Mouse (Mus musculus) thymus, postnatal 14 days (tissue): ENCODE measurements at regions not wholly inside any gene's neighbourhood (a gene's known extent, or its start where the extent isn't known, plus 50 kb on each side); places are given as distances from the start of the nearest gene placed in this dataset.

ENCODE experiments used
- DNase-seq: peaks from one replicate; pipeline ENCODE4 v3.0.0; 2021

- DNase-seq, result peak; percentile 72
These were observed 168.8 kb downstream of the Gm11361 start for GRCm38 (mm10) chr13:28426085-28426484.

GRCm38 (mm10) chr13:28425116-28425515 lies 167.8 kb downstream of the Gm11361 start:
- DNase-seq, result no peak

GRCm38 (mm10) chr13:28424446-28425059 lies 167.2 kb downstream of the Gm11361 start:
- no peak for DNase-seq

GRCm38 (mm10) chr13:28421309-28421708 lies 164.0 kb downstream of the Gm11361 start:
- DNase-seq, result no peak

GRCm38 (mm10) chr13:28420636-28421035 lies 163.3 kb downstream of the Gm11361 start:
- DNase-seq, result no peak

GRCm38 (mm10) chr13:28419950-28420381 lies 162.6 kb downstream of the Gm11361 start:
- DNase-seq, result peak; percentile 74

- peak; percentile 47 for DNase-seq
These were observed 161.8 kb downstream of the Gm11361 start for GRCm38 (mm10) chr13:28418936-28419681.

GRCm38 (mm10) chr13:28417929-28418881 lies 160.9 kb downstream of the Gm11361 start:
- peak; percentile 85 for DNase-seq

GRCm38 (mm10) chr13:28417431-28417928 lies 160.2 kb downstream of the Gm11361 start:
- DNase-seq, result peak; percentile 70

- DNase-seq, result peak; percentile 61
These were observed 159.6 kb downstream of the Gm11361 start for GRCm38 (mm10) chr13:28416887-28417286.

- DNase-seq, result peak; percentile 66
These were observed 158.9 kb downstream of the Gm11361 start for GRCm38 (mm10) chr13:28416231-28416630.

GRCm38 (mm10) chr13:28415769-28416168 lies 158.4 kb downstream of the Gm11361 start:
- no peak for DNase-seq

GRCm38 (mm10) chr13:28410324-28410723 lies 153.0 kb downstream of the Gm11361 start:
- no peak for DNase-seq

- DNase-seq, result no peak
These were observed 152.2 kb downstream of the Gm11361 start for GRCm38 (mm10) chr13:28409609-28409902.

GRCm38 (mm10) chr13:28408868-28409608 lies 151.7 kb downstream of the Gm11361 start:
- DNase-seq, result no peak

GRCm38 (mm10) chr13:28400459-28400858 lies 143.1 kb downstream of the Gm11361 start:
- DNase-seq, result no peak
